Mouse (Mus musculus): ENCODE data around the gene Trim63.
"Not testable (repeated sequence)": the region's sequence is repeated elsewhere in the genome, so short reads cannot be mapped to it uniquely, and the experiment has no call there.

Gene Trim63

DNA sequence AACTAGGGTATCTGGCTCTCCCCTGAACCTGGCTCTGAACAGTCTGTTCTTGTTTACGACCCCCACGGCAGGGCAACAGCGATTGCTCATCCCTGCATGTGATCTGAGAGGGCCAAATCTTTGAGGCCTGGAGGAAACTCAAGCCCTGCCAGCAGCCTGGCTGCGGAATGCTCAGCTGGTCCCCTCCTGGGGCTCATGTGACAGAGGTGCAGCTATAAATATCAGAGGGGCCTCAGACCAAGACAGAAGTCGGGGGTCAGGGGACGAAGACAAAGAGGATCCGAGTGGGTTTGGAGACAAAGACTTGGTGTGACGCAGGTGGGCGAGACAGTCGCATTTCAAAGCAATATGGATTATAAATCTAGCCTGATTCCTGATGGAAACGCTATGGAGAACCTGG, at the start of gene Trim63:
Gene Trim63, plus strand, starts transcription at position 245 of the 400 bp plus-strand sequence.
- no peak for DNase-seq

GRCm38 (mm10) chr4:134265860-134266585, 48.9 kb upstream of the Trim63 start:
- no peak for DNase-seq

DNA sequence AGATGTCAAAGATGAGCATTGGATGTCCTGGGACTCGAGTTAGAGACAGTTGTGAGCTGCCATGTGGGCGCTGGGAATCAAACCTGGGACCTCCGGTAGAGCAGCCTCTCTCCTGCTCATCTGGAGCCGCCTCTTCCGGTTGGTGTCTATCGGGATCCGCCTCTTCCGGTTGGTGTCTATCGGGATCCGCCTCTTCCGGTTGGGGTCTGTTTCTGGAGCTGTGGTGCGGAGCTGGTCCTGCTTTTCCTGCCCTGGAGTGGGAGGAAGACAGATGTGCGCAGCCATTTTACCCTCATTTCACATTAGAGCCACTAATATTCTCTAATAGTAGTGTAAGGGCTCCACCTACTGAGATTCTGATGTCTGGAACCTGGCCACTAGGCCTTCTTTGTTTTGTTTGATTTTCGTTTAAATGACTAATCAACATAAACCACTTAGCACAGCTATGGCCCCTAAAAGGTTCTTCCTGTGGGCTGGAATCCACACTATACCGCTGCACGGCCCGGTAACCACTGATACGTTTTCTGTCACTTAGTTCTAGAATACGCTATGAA, 46.7 kb upstream of the Trim63 start:
- no peak for DNase-seq

- DNase-seq: not testable (repeated sequence)
Measured at GRCm38 (mm10) chr4:134269622-134270021, 45.3 kb upstream of the Trim63 start.

DNA sequence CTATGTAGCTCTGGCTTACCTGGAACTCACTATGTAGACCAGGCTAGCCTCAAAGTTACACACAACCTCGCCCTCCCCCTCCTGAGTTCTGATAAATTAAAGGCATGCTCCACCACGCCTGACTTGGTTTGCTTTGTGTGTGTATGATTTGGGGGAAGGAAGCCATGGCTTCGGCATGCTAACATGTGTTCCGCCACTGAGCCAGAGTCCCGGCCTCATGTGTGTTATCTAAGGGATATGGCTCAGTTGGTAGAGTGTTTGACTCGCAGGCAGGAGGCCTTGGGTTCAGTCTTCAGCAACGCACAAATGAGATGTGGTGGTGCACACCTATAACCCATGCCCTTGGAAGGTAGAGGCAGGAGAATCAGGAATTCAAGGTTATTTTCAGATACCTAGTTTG, 42.9 kb upstream of the Trim63 start:
- DNase-seq: no peak

GRCm38 (mm10) chr4:134272731-134273416, 42.0 kb upstream of the Trim63 start:
- no peak for DNase-seq

DNA sequence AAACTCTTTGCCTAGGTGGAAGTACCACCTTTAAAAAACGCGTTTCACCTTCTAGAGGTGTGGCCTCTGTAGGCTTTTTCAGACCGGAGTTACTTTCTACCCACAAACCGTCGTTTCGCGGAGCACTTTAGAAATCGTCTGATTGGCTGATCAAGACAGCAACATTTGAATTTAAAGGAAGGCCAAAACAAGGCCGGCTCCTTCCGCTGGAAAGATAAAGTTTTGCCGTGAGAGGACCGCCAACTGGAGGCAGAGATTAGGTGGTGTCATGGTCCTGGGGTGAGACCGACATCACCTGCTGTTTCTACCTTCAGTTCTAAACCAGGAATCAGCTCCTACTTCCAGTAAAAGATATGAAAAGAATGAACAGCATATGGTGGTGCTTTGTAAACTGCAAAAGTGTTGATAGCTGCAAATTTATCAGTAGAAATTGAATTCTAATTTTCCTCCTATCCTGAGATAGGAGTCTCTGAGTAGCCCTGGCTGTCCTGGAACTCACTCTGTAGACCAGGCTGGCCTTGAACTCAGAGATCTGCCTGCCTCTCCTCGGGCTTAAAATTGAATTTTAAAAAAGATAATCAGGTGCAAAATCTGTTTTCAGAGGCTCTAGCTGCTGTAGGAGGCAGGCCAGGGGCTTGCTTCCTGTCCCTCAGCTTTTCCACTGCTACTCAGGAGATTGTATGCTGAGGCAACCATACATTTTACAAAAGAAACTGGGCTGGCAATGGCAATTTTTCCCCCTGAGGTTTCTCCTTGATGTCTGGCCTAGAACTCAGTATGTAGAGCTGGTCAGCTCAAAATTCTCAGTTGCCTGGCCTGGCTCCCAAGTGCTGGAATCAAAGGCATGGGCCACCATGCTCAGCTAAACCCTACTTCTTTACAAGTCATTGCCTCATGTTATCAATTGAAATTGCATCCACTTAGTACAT, 41.2 kb upstream of the Trim63 start:
- peak; percentile 67 for DNase-seq

- DNase-seq: no peak
Measured at GRCm38 (mm10) chr4:134284942-134285341, 30.0 kb upstream of the Trim63 start.

DNA sequence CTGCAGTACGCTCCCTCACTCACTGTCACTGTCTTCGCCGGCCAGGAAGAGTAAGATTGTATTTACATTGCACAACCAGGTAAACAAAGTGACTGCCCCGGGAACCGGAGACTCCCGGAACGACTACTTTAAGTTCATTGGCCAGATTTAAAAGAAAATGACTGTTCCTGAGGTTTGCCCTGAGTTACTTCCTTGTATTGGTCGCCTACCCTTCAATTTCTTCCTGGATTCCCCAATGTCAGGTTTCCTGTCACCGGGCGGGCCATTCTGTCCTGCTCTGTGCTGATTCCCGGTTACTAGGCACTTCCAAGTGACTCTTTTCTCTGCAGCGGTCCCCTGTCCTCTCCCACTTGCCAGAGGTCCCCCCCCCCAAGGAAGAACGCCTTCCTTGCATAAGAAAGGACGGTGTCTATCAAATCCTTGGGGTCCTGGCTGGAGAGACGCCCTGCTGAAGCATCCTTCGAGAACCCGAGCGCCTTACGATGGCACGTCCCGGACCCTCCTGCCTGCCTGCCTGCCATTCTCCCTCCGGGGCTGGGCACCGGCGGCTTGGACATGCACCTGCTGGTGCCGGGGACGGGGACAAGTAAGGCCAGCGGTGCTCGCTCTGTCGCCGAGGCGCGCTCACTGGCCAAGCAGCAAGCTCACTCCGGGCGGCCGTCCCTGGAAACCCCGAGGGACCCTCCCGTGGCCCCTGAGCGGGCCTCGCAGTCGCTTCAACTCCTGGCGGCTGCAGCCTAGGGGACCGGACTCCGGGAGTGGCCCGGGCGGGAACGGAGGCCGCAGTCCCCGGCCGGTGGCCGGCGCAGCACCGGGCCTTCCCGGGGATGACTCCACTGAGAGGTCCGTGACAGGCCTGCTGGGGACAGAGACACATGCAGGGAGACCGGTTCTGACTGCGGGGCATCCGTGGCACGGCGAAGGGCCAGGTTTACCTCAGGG, 28.4 kb upstream of the Trim63 start:
- DNase-seq: peak; percentile 47

GRCm38 (mm10) chr4:134287168-134287564, 27.8 kb upstream of the Trim63 start:
- DNase-seq: peak; percentile 97

DNA sequence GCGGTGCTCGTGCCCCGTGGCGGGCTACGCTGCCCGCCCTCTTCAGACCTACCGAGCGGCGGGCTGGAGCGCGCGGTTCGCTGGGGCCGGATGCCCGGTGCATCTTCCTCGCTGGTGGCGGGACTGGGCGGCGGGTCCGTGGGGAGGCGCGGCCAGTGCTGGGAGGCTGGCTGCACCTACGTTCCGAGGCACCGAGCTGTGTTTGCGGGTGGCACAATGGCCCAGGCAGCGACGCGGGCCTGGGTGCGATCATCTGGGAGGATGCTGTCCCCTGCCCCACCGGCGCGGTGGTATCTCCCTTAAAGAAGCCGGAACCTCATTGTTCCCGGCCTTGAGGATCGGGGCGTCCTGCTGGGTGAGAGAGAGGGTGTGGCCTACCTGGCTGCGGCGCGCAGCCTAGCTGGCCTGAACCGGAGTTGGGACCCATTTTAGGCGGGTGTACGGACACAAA, 27.3 kb upstream of the Trim63 start, which contains the start of gene Pdik1l:
Gene Pdik1l, minus strand, starts transcription at position 321 of the 451 bp plus-strand sequence.
- DNase-seq: peak; percentile 92

- DNase-seq: peak; percentile 45
Measured at GRCm38 (mm10) chr4:134288397-134289256, 26.3 kb upstream of the Trim63 start.

DNA sequence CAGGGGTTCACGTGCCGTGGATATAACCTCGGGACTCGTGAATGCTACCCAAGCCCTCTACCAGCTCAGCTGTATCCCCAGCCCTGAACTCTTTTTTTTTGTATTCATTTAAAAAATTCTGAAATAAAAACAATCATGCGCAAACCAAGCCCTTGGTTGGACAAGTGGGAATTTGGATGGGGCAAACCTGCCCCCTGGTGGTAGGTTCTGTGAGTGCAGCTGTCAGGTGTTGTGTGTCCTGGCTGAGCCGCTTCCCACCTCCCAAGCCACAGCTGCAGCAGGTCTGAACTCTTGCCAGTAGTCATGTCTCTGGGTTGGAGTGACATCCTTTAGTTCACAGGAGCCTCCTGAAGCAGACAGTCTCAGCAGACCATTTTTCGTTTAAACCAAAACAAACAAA, 22.9 kb upstream of the Trim63 start:
- DNase-seq: peak; percentile 83

DNA sequence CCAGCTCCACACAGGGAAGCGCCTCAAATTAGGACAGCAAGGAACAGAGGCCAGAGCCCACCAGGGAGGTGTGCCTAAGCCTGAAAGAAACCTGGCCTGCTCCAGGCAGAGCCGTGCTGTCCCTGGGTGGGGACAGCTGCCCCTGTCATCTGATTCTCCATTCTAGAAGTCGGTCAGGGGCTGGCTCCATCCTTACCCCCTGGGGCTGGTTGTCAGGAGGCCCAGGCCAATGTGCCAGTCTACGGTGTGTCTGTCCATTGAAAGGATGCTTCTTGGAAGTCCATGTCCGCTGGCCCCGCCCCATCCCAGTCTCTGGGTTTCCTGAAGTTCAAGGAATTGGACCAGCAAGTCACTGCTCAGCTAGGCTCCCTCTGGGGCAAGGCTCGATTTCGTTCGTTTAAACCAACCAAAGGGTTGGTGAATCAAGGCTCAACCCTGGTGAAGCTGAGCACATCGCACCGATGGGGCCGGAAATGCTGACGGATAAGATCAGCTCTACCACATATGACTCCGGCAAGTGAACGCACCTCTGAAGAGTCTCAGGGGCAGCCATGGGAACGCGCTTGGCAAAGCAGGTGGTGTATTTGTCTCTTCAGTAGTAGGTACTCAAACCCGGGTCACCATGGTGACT, 21.7 kb upstream of the Trim63 start:
- no peak for DNase-seq

- DNase-seq: no peak
Measured at GRCm38 (mm10) chr4:134293692-134294163, 21.2 kb upstream of the Trim63 start.

- DNase-seq: not testable (repeated sequence)
Measured at GRCm38 (mm10) chr4:134296096-134296495, 18.8 kb upstream of the Trim63 start.

DNA sequence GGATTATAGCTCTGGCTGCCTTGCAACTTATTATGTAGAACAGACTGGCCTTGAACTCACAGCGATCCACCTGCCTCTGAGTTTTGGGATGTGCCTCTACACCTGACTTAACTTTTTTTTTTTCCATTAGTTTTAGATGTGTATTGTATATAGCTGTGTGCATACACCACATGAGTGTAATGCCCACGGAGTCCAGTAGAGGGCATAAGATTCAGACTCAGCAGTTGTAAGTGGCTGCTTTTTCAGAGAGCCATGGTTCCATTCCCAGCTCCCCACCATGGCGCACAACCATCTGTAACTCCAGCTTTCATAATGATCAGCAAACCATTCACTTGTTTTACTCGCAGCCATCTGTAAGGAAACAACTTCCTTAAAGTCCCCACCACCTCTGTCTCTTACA, 18.4 kb upstream of the Trim63 start:
- DNase-seq: no peak

GRCm38 (mm10) chr4:134297369-134297768, 17.6 kb upstream of the Trim63 start:
- DNase-seq: no peak

GRCm38 (mm10) chr4:134298626-134299497, 16.1 kb upstream of the Trim63 start:
- no peak for DNase-seq
